Mouse (Mus musculus) hindbrain, embryonic 14.5 days (tissue): ENCODE results near the gene Fras1. TPM values are rescaled to one million over a fixed set of nuclear protein-coding genes. Genes with fewer than 3 reads are reported as not detected.

Experiments
- ATAC-seq: fragments of 200-750 bp; cut with Nextera tagmentation; 2 replicates; pipeline ENCODE4 v1.8.0; 2017; ENCODE audit warnings: moderate number of reproducible peaks, mild to moderate bottlenecking, moderate TSS enrichment, moderate library complexity; ENCODE audit not compliant: low FRiP score
- DNase-seq: peaks from one replicate; pipeline ENCODE4 v3.0.0-alpha.2; 2015; ENCODE audit warnings: low spot score
- H3K27ac ChIP-seq: fragments of 300-500 bp; sonication (generic); 2 replicates; pipeline ENCODE4 v1.5.1; 2014; ENCODE audit warnings: mild to moderate bottlenecking, moderate library complexity
- H3K27me3 ChIP-seq: fragments of 300-500 bp; sonication (generic); 2 replicates; pipeline ENCODE4 v1.6.1; 2014; ENCODE audit warnings: mild to moderate bottlenecking, low read length, mixed read lengths; ENCODE audit not compliant: control insufficient read depth, insufficient read depth
- H3K36me3 ChIP-seq: fragments of 300-500 bp; sonication (generic); replicated peaks from 2 replicates; pipeline ENCODE4 v1.6.1; 2014; ENCODE audit not compliant: control insufficient read depth, insufficient read depth
- H3K4me1 ChIP-seq: fragments of 300-500 bp; sonication (generic); replicated peaks from 2 replicates; pipeline ENCODE4 v1.6.1; 2014; ENCODE audit warnings: antibody characterized with exemption, low read length, mixed read lengths; ENCODE audit not compliant: control insufficient read depth, insufficient read depth
- H3K4me2 ChIP-seq: fragments of 300-500 bp; sonication (generic); replicated peaks from 2 replicates; pipeline ENCODE4 v1.6.1; 2014; ENCODE audit warnings: mild to moderate bottlenecking, moderate library complexity
- H3K4me3 ChIP-seq: fragments of 300-500 bp; sonication (generic); replicated peaks from 2 replicates; pipeline ENCODE4 v1.5.1; 2014; ENCODE audit warnings: mild to moderate bottlenecking, low read length
- H3K9ac ChIP-seq: fragments of 300-500 bp; sonication (generic); 2 replicates; pipeline ENCODE4 v1.6.1; 2014
- H3K9me3 ChIP-seq: fragments of 300-500 bp; sonication (generic); 2 replicates; pipeline ENCODE4 v1.6.1; 2016; ENCODE audit warnings: low read length; ENCODE audit not compliant: control insufficient read depth
- WGBS: fragments of 180-500 bp; shearing (Covaris S2); extraction: QIAGEN DNeasy Blood & Tissue Kit; methylation state at CpG from one replicate; pipeline ENCODE4 v1.1.7; 2014; 5-methylcytosine and 5-hydroxymethylcytosine counted together
- polyA plus RNA-seq: library from polyadenylated mRNA; unstranded; fragments of >200 nt; fragmentation: Nextera tagmentation; extraction: Ambion mirVana; gene quantifications from 2 replicates; pipeline ENCODE4 v1.2.1, GENCODE M21; 2014

Gene Fras1
- polyA plus RNA-seq, 1 experiment from 2014 or later, result 9.8 TPM

DNA sequence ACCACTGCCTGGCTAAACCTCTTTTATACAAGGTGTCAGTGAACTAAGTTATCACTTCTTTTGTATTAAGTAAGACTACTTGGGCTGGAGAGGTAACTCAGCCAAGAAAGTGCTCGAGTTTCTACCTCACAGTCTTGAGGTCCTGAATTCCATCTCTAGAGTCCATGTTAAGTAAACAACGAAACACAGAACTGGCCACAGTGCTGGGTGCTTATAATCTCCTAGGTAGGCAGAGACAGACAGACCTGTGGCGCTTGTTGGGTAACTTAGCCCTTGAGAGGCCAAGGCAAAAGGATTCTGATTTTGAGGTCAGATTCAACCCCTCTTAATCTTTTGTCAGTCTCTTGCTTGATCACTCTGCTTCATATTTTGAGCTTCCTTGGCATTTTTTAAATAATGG lies 156.8 kb downstream of the Fras1 start:
- no peak for ATAC-seq
- WGBS, result 92% methylated on average over 3 of the region's 3 CpGs
- no peaks in the 10 kb centered on the region for H3K4me1 ChIP-seq

DNA sequence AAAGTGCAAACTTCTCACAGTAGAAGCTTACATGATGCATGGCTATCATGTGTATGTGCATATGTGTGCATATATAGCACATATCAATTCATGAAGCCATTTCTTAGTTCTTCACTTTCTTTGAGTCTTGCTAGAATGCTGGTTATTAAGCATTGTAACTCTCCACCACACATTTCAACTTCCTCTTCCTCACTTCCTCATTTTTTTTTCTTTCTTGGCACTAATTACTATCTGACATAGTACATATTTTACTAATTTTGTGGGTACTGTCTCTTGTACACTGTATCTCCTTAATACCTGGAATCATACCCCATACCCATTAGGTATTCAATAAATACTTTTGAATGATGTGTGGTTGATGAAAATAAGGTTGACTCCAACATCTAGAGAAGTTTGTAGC lies 158.2 kb downstream of the Fras1 start:
- H3K36me3 ChIP-seq, result no peaks in the 10 kb centered on the region
- DNase-seq, result no peak

More for the DNA sequence above, 156.8 kb downstream of the Fras1 start:
- Histone ChIP-seq H3K36me3 (no peaks in the 10 kb centered on the region), H3K9ac (no peak overlapping the region), H3K4me2 (no peak overlapping the region), H3K27me3 (no peaks in the 10 kb centered on the region), H3K4me3 (no peak overlapping the region), H3K9me3 (no peaks in the 10 kb centered on the region), H3K27ac (no peak overlapping the region)
- no peak for DNase-seq

GRCm38 (mm10) chr5:96536527-96536926 lies 162.8 kb downstream of the Fras1 start:
- no peaks in the 10 kb centered on the region for H3K36me3 ChIP-seq
- ATAC-seq (no peak), DNase-seq (no peak)
- H3K9me3 ChIP-seq, result no peaks in the 10 kb centered on the region
- no peak overlapping the region for H3K4me2 ChIP-seq
- no peak overlapping the region for H3K4me3 ChIP-seq
- no peak overlapping the region for H3K27ac ChIP-seq
- no peaks in the 10 kb centered on the region for H3K27me3 ChIP-seq
- no peak overlapping the region for H3K9ac ChIP-seq
- H3K4me1 ChIP-seq, result no peaks in the 10 kb centered on the region
- 83% methylated on average over 3 of the region's 3 CpGs for WGBS

More for the DNA sequence above, 158.2 kb downstream of the Fras1 start:
- Histone ChIP-seq H3K4me2 (no peak overlapping the region), H3K4me1 (no peaks in the 10 kb centered on the region), H3K9ac (no peak overlapping the region), H3K9me3 (no peaks in the 10 kb centered on the region), H3K4me3 (no peak overlapping the region), H3K27me3 (no peaks in the 10 kb centered on the region), H3K27ac (no peak overlapping the region)
- no peak for ATAC-seq

DNA sequence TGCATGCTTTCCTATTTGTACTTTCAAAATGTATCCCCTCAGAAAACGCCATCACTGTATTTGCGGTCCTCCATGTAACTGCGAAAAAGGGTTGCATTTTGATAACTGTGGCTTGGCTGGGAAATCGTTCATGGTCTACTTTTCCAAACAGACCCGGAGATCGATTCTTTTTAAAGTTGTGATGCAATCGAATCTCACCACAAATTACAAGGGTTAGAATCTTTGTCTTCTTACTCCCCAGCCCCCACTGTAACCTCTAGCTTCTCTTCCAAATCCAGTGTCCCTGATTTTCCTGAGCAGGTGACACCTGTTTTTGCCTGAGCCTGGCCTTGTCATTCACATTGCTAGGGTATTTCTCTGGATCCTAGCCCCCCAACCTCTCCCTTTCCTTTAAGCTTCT lies 163.2 kb downstream of the Fras1 start:
- WGBS, result 93% methylated on average over 7 of the region's 7 CpGs

DNA sequence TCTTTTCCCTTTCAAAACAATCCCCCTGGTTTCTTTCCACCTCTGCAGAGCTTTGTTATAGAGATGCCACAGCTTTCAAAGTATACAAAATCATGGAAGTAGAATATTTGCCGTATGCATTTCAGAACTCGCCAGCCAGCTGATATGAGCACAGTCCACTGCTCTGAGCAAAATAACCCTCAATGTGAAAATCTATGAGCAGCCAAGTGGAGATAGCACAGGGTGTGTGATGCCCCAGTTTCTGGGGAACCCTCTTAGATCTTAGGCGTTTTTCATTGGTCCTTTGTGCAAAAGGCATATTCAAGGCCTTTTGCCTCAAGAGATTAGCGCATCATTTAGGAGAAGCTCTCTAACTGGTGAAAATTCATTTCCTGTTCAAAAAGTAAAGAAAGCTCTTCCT lies 170.4 kb downstream of the Fras1 start:
- Histone ChIP-seq H3K27me3 (no peaks in the 10 kb centered on the region), H3K4me1 (no peaks in the 10 kb centered on the region), H3K36me3 (no peaks in the 10 kb centered on the region), H3K9me3 (no peaks in the 10 kb centered on the region), H3K4me2 (no peak overlapping the region), H3K27ac (no peak overlapping the region), H3K9ac (no peak overlapping the region), H3K4me3 (no peak overlapping the region)
- DNase-seq (no peak), ATAC-seq (no peak)
- WGBS, result 93% methylated on average over 4 of the region's 4 CpGs

More for the DNA sequence above, 163.2 kb downstream of the Fras1 start:
- no peaks in the 10 kb centered on the region for H3K4me1 ChIP-seq
- H3K4me3 ChIP-seq, result no peak overlapping the region
- no peak overlapping the region for H3K4me2 ChIP-seq
- no peak for DNase-seq
- no peaks in the 10 kb centered on the region for H3K9me3 ChIP-seq
- ATAC-seq, result no peak
- H3K27me3 ChIP-seq, result no peaks in the 10 kb centered on the region
- no peak overlapping the region for H3K27ac ChIP-seq
- no peaks in the 10 kb centered on the region for H3K36me3 ChIP-seq
- no peak overlapping the region for H3K9ac ChIP-seq

- no peaks in the 10 kb centered on the region for H3K4me1 ChIP-seq
- H3K36me3 ChIP-seq, result no peaks in the 10 kb centered on the region
- H3K4me3 ChIP-seq, result no peak overlapping the region
- DNase-seq, result no peak
- no peaks in the 10 kb centered on the region for H3K27me3 ChIP-seq
- ATAC-seq, result no peak
- WGBS, result 87% methylated on average over 5 of the region's 5 CpGs
- no peak overlapping the region for H3K4me2 ChIP-seq
- no peaks in the 10 kb centered on the region for H3K9me3 ChIP-seq
- no peak overlapping the region for H3K9ac ChIP-seq
- H3K27ac ChIP-seq, result no peak overlapping the region
Measured at GRCm38 (mm10) chr5:96545994-96546393, 172.2 kb downstream of the Fras1 start.

- H3K9me3 ChIP-seq, result no peaks in the 10 kb centered on the region
Measured at GRCm38 (mm10) chr5:96554940-96555679, 181.4 kb downstream of the Fras1 start.

DNA sequence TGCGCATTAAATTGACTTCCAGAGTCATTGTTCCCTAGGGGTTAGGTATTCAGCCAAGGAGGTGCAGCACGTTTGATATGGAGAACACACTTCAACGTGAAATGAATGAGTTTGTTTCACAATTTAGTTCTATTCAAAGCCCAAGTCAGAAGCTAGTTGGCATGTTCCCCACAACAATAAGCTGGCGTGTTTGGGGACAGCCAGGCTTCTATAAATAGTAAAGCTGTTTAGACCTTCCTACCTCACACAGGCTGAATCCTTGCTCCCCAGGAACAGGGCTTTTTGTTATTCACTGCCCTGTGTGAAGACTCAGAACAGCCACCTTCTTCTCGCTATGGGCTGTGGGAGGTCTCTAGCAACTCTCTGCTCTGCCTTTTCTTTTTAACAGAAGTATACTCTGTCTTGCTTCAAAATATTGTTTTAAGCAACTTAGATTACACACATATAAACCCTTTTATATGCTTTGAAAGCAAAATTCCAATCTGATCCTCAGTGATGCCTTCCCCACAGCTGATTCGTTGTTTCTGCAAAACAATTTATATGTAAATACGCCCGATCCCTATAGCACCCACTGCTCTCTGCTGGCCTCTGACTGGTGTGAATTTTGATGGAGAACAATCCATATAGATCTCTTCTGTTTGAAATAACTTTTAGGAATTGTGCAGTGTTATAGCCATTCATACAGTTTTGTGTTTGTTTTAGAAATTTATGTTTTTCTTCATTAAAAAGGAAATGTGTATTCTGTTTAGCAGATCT lies 184.5 kb downstream of the Fras1 start:
- H3K4me3 ChIP-seq, result no peak overlapping the region
- H3K27me3 ChIP-seq, result no peaks in the 10 kb centered on the region
- H3K4me2 ChIP-seq, result no peak overlapping the region
- H3K27ac ChIP-seq, result no peak overlapping the region
- peaks cover 9% of the 10 kb centered on the region for H3K4me1 ChIP-seq
- ATAC-seq (no peak), DNase-seq (no peak)
- H3K36me3 ChIP-seq, result no peaks in the 10 kb centered on the region
- 15% methylated on average over 8 of the region's 8 CpGs for WGBS
- H3K9ac ChIP-seq, result no peak overlapping the region
- no peaks in the 10 kb centered on the region for H3K9me3 ChIP-seq

More at GRCm38 (mm10) chr5:96554940-96555679, 181.4 kb downstream of the Fras1 start:
- peaks cover 9% of the 10 kb centered on the region for H3K4me1 ChIP-seq
- DNase-seq (no peak), ATAC-seq (no peak)
- H3K9ac ChIP-seq, result no peak overlapping the region
- H3K4me2 ChIP-seq, result no peak overlapping the region
- H3K36me3 ChIP-seq, result no peaks in the 10 kb centered on the region
- H3K27me3 ChIP-seq, result no peaks in the 10 kb centered on the region
- WGBS, result 87% methylated on average over 12 of the region's 12 CpGs
- H3K27ac ChIP-seq, result no peak overlapping the region
- H3K4me3 ChIP-seq, result no peak overlapping the region

DNA sequence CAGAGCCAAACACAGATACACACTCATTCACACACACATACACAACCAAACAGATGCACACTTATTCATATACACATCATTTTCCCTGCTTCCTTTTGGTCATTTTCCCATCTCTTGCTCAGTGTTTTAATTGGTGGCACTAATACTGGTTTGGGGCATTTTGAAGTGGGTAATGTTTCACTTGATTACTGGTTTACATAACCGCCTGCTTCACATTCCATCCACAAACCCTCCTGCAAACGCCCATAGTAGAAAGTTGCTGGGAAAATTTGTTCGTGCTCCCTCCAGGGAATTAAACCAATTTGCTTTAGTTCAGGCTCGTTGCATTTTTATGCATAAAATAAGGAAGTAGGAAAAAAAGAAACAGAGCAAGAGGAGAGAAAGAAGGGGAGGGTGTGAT lies 200.8 kb downstream of the Fras1 start:
- no peaks in the 10 kb centered on the region for H3K36me3 ChIP-seq
- H3K4me1 ChIP-seq, result no peaks in the 10 kb centered on the region
- H3K4me3 ChIP-seq, result no peak overlapping the region
- no peak overlapping the region for H3K9ac ChIP-seq
- no peak overlapping the region for H3K4me2 ChIP-seq
- DNase-seq (no peak), ATAC-seq (no peak)
- H3K9me3 ChIP-seq, result no peaks in the 10 kb centered on the region
- no peak overlapping the region for H3K27ac ChIP-seq
- H3K27me3 ChIP-seq, result no peaks in the 10 kb centered on the region
- WGBS, result 68% methylated on average over 4 of the region's 4 CpGs
